Mouse (Mus musculus) midbrain, embryonic 15.5 days (tissue): ENCODE measurements around the gene A730071L15Rik. TPM values are rescaled to one million over a fixed set of nuclear protein-coding genes. Genes with fewer than 3 reads are reported as not detected.

Source experiments
- ATAC-seq: fragments of 200-750 bp; cut with Nextera tagmentation; replicated peaks from 2 replicates; pipeline ENCODE4 v1.8.0; 2017; ENCODE audit warnings: moderate TSS enrichment
- H3K27ac ChIP-seq: fragments of 300-500 bp; sonication (generic); 2 replicates; pipeline ENCODE4 v1.5.1; 2015; ENCODE audit warnings: mild to moderate bottlenecking, inconsistent platforms
- H3K27me3 ChIP-seq: fragments of 300-500 bp; sonication (generic); replicated peaks from 2 replicates; pipeline ENCODE4 v1.6.1; 2015; ENCODE audit warnings: inconsistent platforms
- H3K36me3 ChIP-seq: fragments of 300-500 bp; sonication (generic); replicated peaks from 2 replicates; pipeline ENCODE4 v1.6.1; 2015; ENCODE audit warnings: inconsistent platforms
- H3K4me1 ChIP-seq: fragments of 300-500 bp; sonication (generic); 2 replicates; pipeline ENCODE4 v1.6.1; 2015; ENCODE audit warnings: inconsistent platforms
- H3K4me2 ChIP-seq: fragments of 300-500 bp; sonication (generic); 2 replicates; pipeline ENCODE4 v1.6.1; 2015; ENCODE audit warnings: inconsistent platforms, mild to moderate bottlenecking, moderate library complexity
- H3K4me3 ChIP-seq: fragments of 300-500 bp; sonication (generic); 2 replicates; pipeline ENCODE4 v1.5.1; 2015; ENCODE audit warnings: mild to moderate bottlenecking, inconsistent platforms
- H3K9ac ChIP-seq: fragments of 300-500 bp; sonication (generic); 2 replicates; pipeline ENCODE4 v1.6.1; 2015; ENCODE audit warnings: mild to moderate bottlenecking, inconsistent platforms
- H3K9me3 ChIP-seq: fragments of 300-500 bp; sonication (generic); 2 replicates; pipeline ENCODE4 v1.6.1; 2016; ENCODE audit warnings: inconsistent platforms
- WGBS: fragments of 180-500 bp; shearing (Covaris S2); methylation state at CpG from one replicate; pipeline ENCODE4 v1.1.7; 2015; ENCODE audit warnings: mixed read lengths; 5-methylcytosine and 5-hydroxymethylcytosine counted together
- polyA plus RNA-seq: library from polyadenylated mRNA; unstranded; fragments of >200 nt; fragmentation: Nextera tagmentation; extraction: Ambion mirVana; gene quantifications from 2 replicates; pipeline ENCODE4 v1.2.1, GENCODE M21; 2015

The A730071L15Rik gene
- 0.48 and 0.56 TPM in 2 replicates for polyA plus RNA-seq

- H3K9ac ChIP-seq, result peak within 1 kb of the TSS; percentile 88
- H3K27me3 ChIP-seq, result no peaks in the 10 kb centered on the region
- no peaks in the 10 kb centered on the region for H3K36me3 ChIP-seq
- H3K4me2 ChIP-seq, result peak within 1 kb of the TSS; percentile 92
- peak within 1 kb of the TSS; percentile 81 for H3K4me3 ChIP-seq
- peak within 1 kb of the TSS; percentile 97 for H3K27ac ChIP-seq
- ATAC-seq, result peak; percentile 82
- H3K4me1 ChIP-seq, result peaks cover 33% of the 10 kb centered on the region
- WGBS, result 2% methylated on average over 35 of the region's 35 CpGs
- H3K9me3 ChIP-seq, result no peaks in the 10 kb centered on the region
Observed at GRCm38 (mm10) chr11:6199410-6200086, at the start of gene A730071L15Rik. Gene A730071L15Rik, plus strand, starts transcription at chr11:6200029.

DNA sequence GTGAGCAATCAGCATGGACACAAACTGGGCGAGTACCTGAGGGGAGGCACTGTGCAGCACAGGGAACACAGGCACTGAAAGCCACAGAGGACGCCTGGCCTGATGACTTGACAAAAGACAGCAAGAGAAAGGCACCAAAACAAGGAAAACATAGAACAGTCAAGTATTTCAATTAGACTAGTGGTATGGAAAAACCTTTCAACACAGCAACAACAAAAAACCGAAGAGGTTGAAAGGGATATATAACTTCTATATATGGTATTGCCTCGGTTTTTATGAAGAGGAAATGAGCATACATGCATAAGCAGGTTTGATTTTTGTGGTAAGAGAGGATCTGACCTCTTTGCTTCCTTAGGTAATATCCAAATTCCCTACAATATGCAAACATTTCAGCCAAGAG is 47.0 kb upstream of the A730071L15Rik start:
- Histone ChIP-seq H3K4me2 (no peak overlapping the region), H3K27me3 (no peaks in the 10 kb centered on the region), H3K9me3 (no peaks in the 10 kb centered on the region), H3K4me3 (no peak overlapping the region), H3K4me1 (no peaks in the 10 kb centered on the region), H3K9ac (no peak overlapping the region), H3K27ac (no peak overlapping the region), H3K36me3 (peaks cover 10% of the 10 kb centered on the region; the same call in 1 of the 2 replicates)
- no peak for ATAC-seq
- WGBS, result 88% methylated on average over 4 of the region's 4 CpGs

GRCm38 (mm10) chr11:6154211-6154701 is 45.6 kb upstream of the A730071L15Rik start:
- H3K9me3 ChIP-seq, result no peaks in the 10 kb centered on the region
- WGBS, result 70% methylated on average over 3 of the region's 3 CpGs
- H3K4me1 ChIP-seq, result no peaks in the 10 kb centered on the region
- H3K4me3 ChIP-seq, result no peak overlapping the region
- H3K27ac ChIP-seq, result no peak overlapping the region
- no peak overlapping the region for H3K9ac ChIP-seq
- no peak for ATAC-seq
- H3K4me2 ChIP-seq, result no peak overlapping the region
- H3K27me3 ChIP-seq, result no peaks in the 10 kb centered on the region
- H3K36me3 ChIP-seq, result peaks cover 5% of the 10 kb centered on the region; the same call in 1 of the 2 replicates

DNA sequence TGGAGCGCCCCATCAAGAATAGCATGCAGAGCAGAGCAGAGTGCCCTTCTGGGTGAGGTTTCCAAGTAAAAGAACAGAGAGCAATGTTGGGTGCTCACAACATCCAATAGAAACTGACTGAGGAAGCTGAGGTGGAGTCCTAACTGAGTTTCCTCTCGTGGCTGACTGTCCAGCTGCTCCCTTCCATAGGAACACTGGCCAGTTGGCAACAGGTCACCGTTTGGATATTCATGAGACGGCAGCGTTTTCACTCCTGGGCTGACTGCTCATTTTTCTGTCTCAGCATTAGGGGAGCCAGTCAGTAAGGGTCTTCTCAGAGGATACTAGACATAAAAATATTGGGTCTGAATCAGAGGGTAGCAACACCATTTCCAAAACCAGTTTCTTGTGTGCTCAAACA is 43.2 kb upstream of the A730071L15Rik start:
- H3K36me3 ChIP-seq, result no peaks in the 10 kb centered on the region
- H3K4me2 ChIP-seq, result no peak overlapping the region
- H3K9me3 ChIP-seq, result no peaks in the 10 kb centered on the region
- H3K27ac ChIP-seq, result no peak overlapping the region
- no peak for ATAC-seq
- 72% methylated on average over 5 of the region's 5 CpGs for WGBS
- no peaks in the 10 kb centered on the region for H3K27me3 ChIP-seq
- H3K9ac ChIP-seq, result no peak overlapping the region
- H3K4me1 ChIP-seq, result peaks cover 8% of the 10 kb centered on the region; the same call in 1 of the 2 replicates
- H3K4me3 ChIP-seq, result no peak overlapping the region

GRCm38 (mm10) chr11:6157119-6157518 is 42.7 kb upstream of the A730071L15Rik start:
- no peak for ATAC-seq
- Histone ChIP-seq H3K9ac (no peak overlapping the region), H3K4me3 (no peak overlapping the region), H3K4me2 (no peak overlapping the region), H3K9me3 (no peaks in the 10 kb centered on the region), H3K36me3 (no peaks in the 10 kb centered on the region), H3K4me1 (peaks cover 8% of the 10 kb centered on the region; the same call in 1 of the 2 replicates), H3K27ac (no peak overlapping the region), H3K27me3 (no peaks in the 10 kb centered on the region)
- 83% methylated on average over 5 of the region's 5 CpGs for WGBS

- no peak overlapping the region for H3K4me2 ChIP-seq
- H3K9ac ChIP-seq, result no peak overlapping the region
- H3K4me3 ChIP-seq, result no peak overlapping the region
- H3K27ac ChIP-seq, result no peak overlapping the region
- no peaks in the 10 kb centered on the region for H3K9me3 ChIP-seq
- WGBS, result 100% methylated on average over 1 of the region's 1 CpGs
- ATAC-seq, result no peak
- H3K27me3 ChIP-seq, result no peaks in the 10 kb centered on the region
- peaks cover 8% of the 10 kb centered on the region; the same call in 1 of the 2 replicates for H3K4me1 ChIP-seq
- H3K36me3 ChIP-seq, result no peaks in the 10 kb centered on the region
Observed at GRCm38 (mm10) chr11:6158515-6158914, 41.3 kb upstream of the A730071L15Rik start.

GRCm38 (mm10) chr11:6159704-6160275 is 40.0 kb upstream of the A730071L15Rik start:
- Histone ChIP-seq H3K27ac (no peak overlapping the region), H3K27me3 (no peaks in the 10 kb centered on the region), H3K4me1 (peaks cover 8% of the 10 kb centered on the region; the same call in 1 of the 2 replicates), H3K36me3 (no peaks in the 10 kb centered on the region), H3K9me3 (no peaks in the 10 kb centered on the region), H3K9ac (no peak overlapping the region), H3K4me2 (no peak overlapping the region), H3K4me3 (no peak overlapping the region)
- ATAC-seq, result no peak
- WGBS, result 87% methylated on average over 4 of the region's 4 CpGs

DNA sequence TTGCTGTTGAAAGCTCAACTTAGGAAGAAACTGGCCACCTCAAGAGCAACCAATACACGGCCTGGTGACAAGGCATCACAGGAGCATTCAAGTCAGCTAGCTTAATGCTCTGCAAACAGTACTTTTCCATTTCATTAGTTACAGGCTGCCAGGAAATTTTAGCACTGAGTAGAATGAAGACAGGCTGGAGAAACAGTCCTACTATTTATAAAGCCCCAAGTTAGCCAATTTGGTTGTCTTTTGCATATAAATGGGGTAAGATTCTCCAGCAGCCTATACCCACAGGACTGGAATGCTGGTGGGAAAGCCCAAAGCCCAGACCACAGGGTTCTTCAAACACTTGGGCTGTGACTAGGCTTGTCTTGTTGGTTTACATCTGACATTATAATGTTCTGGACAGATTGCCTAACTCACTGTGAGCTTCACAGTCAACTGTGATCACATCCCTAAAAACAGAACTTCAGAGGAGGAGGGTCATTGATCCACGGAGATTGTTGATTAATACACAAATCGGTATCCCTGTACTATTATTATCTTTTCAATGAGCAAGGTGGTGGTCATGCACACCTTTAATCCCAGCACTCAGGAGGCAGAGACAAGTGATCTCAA is 39.1 kb upstream of the A730071L15Rik start:
- 79% methylated on average over 3 of the region's 3 CpGs for WGBS
- Histone ChIP-seq H3K9me3 (no peaks in the 10 kb centered on the region), H3K4me1 (peaks cover 8% of the 10 kb centered on the region; the same call in 1 of the 2 replicates), H3K9ac (no peak overlapping the region), H3K4me2 (no peak overlapping the region), H3K27ac (no peak overlapping the region), H3K36me3 (no peaks in the 10 kb centered on the region), H3K27me3 (no peaks in the 10 kb centered on the region), H3K4me3 (no peak overlapping the region)
- no peak for ATAC-seq

DNA sequence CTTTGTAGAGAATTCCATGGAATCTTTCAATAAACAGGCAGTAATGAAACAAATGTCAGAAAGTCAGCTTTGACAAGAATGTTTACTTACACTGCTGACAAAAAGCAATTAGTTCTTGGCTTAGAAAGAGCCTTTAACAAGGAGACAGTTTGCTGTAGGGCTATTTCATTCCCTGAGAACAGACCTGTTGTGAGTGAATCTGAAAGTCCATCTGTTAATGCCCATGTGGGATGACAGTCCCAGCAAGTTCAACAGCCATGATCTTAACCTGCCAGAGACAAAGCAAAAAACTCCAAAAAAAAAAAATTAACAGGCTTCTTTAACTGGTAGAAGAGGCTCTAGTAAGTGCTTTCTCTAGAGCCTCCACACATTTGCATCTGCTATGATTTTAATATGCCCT is 38.3 kb upstream of the A730071L15Rik start:
- H3K27me3 ChIP-seq, result no peaks in the 10 kb centered on the region
- no peak overlapping the region for H3K4me3 ChIP-seq
- no peaks in the 10 kb centered on the region for H3K9me3 ChIP-seq
- peaks cover 8% of the 10 kb centered on the region; the same call in 1 of the 2 replicates for H3K4me1 ChIP-seq
- ATAC-seq, result no peak
- no peak overlapping the region for H3K4me2 ChIP-seq
- H3K9ac ChIP-seq, result no peak overlapping the region
- no peaks in the 10 kb centered on the region for H3K36me3 ChIP-seq
- H3K27ac ChIP-seq, result no peak overlapping the region

DNA sequence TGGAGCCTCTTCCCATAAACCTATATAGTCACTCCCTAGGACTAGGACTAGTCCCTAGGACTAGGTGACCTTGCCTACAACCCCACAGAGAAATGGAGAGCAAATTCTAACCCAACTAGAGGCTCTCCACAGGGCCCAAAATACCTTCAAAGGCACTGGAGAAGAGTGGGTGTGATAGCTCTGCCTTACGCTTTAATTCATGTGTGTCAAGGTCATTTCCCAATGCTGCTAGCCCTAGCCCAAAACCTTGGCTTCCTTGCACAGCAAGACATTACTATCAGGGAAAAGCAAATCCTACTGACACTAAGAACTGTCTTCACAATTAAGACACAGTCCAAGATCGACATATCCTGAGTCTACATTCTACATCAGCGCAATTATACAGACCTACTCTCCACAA is 36.8 kb upstream of the A730071L15Rik start:
- H3K27ac ChIP-seq, result no peak overlapping the region
- ATAC-seq, result no peak
- no peak overlapping the region for H3K4me2 ChIP-seq
- no peak overlapping the region for H3K4me3 ChIP-seq
- 96% methylated on average over 3 of the region's 3 CpGs for WGBS
- no peaks in the 10 kb centered on the region for H3K27me3 ChIP-seq
- peaks cover 8% of the 10 kb centered on the region; the same call in 1 of the 2 replicates for H3K4me1 ChIP-seq
- no peaks in the 10 kb centered on the region for H3K9me3 ChIP-seq
- no peaks in the 10 kb centered on the region for H3K36me3 ChIP-seq
- H3K9ac ChIP-seq, result no peak overlapping the region

DNA sequence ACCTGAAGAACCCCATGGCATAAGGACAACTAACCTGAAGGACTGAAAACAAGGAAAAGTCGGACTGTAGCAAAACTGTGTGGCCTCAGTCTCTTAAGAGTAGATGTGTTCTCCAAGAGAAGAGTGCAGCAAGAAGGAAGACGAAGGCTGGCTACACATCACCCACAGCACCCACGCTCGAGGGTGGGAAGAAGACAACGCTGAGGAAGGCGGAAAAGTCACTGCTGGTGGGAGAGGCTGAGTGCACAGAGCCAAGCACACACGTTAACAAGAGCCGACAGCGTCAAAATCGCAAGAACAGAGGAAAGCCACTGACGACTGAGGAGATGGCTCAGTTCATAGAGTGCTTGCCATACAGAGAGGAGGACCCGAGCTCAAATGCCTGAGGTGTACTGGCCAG is 36.1 kb upstream of the A730071L15Rik start:
- H3K27me3 ChIP-seq, result no peaks in the 10 kb centered on the region

DNA sequence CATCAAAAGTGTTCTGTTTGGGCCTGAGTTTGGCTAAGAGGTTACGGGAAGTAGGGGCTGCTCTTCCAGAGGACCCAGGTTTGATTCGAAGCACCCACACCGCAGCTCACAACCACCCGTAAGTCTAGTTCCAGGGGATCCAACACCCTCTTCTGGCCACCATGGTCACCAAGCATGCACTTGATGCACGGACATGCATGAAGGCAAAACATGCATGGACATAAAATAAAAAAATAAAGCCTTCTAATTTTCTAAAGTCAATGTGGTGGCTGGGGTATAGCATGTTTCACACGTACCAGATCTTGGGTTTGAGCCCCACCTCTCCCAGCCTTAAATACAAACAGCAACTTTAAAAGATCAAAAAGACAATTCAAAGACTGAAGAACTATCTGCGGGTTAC is 35.0 kb upstream of the A730071L15Rik start:
- Histone ChIP-seq H3K27me3 (no peaks in the 10 kb centered on the region), H3K4me3 (no peak overlapping the region), H3K36me3 (no peaks in the 10 kb centered on the region), H3K9me3 (no peaks in the 10 kb centered on the region), H3K9ac (no peak overlapping the region), H3K4me2 (no peak overlapping the region), H3K27ac (no peak overlapping the region), H3K4me1 (peaks cover 8% of the 10 kb centered on the region; the same call in 1 of the 2 replicates)
- no peak for ATAC-seq
- WGBS, result 94% methylated on average over 7 of the region's 7 CpGs

More for the DNA sequence above, 36.1 kb upstream of the A730071L15Rik start:
- H3K9ac ChIP-seq, result no peak overlapping the region
- 90% methylated on average over 12 of the region's 12 CpGs for WGBS
- H3K36me3 ChIP-seq, result no peaks in the 10 kb centered on the region
- ATAC-seq, result no peak
- no peaks in the 10 kb centered on the region for H3K9me3 ChIP-seq
- no peak overlapping the region for H3K4me2 ChIP-seq
- H3K4me1 ChIP-seq, result peaks cover 8% of the 10 kb centered on the region; the same call in 1 of the 2 replicates
- H3K27ac ChIP-seq, result no peak overlapping the region
- H3K4me3 ChIP-seq, result no peak overlapping the region
